Mouse (Mus musculus) neutrophil, adult 5-6 weeks (primary cell): ENCODE measurements around the gene Jak1. TPM values are rescaled to one million over a fixed set of nuclear protein-coding genes. Genes with fewer than 3 reads are reported as not detected.
A peak's percentile ranks its signal among the peaks of the same experiment; 100 is the strongest.

Experiments used
- ATAC-seq: fragments of 151-379, 151-347 bp; 2 replicates; pipeline ENCODE4 v1.8.0; 2017; ENCODE audit warnings: mild to moderate bottlenecking, moderate TSS enrichment; ENCODE audit not compliant: insufficient number of reproducible peaks, poor library complexity, low FRiP score, severe bottlenecking; ENCODE audit errors: extremely low read depth
- total RNA-seq: library from RNA; stranded (forward); fragments of 200-1000 nt; gene quantifications from 2 replicates; pipeline ENCODE4 v1.2.3, GENCODE M21; 2017

Jak1 gene
- total RNA-seq, 1 experiment from 2014 or later = 328 TPM

- no peak for ATAC-seq
Observed at GRCm38 (mm10) chr4:101165776-101166175, 99.3 kb downstream of the Jak1 start.

- no peak for ATAC-seq
Observed at GRCm38 (mm10) chr4:101164673-101165072, 100.4 kb downstream of the Jak1 start.

- ATAC-seq = no peak
Observed at GRCm38 (mm10) chr4:101164189-101164588, 100.9 kb downstream of the Jak1 start.

GRCm38 (mm10) chr4:101160821-101161220 is 104.3 kb downstream of the Jak1 start:
- no peak for ATAC-seq

GRCm38 (mm10) chr4:101159191-101159764 is 105.8 kb downstream of the Jak1 start:
- ATAC-seq = no peak

GRCm38 (mm10) chr4:101158282-101158681 is 106.8 kb downstream of the Jak1 start:
- no peak for ATAC-seq

- no peak for ATAC-seq
Observed at GRCm38 (mm10) chr4:101157476-101157875, 107.6 kb downstream of the Jak1 start.

- no peak for ATAC-seq
Observed at GRCm38 (mm10) chr4:101155541-101155940, 109.5 kb downstream of the Jak1 start.

GRCm38 (mm10) chr4:101146891-101147655 is 118.0 kb downstream of the Jak1 start:
- no peak for ATAC-seq

GRCm38 (mm10) chr4:101146047-101146745 is 118.9 kb downstream of the Jak1 start:
- peak; percentile 63; the same call in 1 of the 2 replicates for ATAC-seq

GRCm38 (mm10) chr4:101144790-101145189 is 120.3 kb downstream of the Jak1 start:
- no peak for ATAC-seq

- no peak for ATAC-seq
Observed at GRCm38 (mm10) chr4:101144361-101144760, 120.7 kb downstream of the Jak1 start.

- no peak for ATAC-seq
Observed at GRCm38 (mm10) chr4:101143901-101144300, 121.2 kb downstream of the Jak1 start.

- no peak for ATAC-seq
Observed at GRCm38 (mm10) chr4:101141768-101142167, 123.3 kb downstream of the Jak1 start.

GRCm38 (mm10) chr4:101137975-101138374 is 127.1 kb downstream of the Jak1 start:
- no peak for ATAC-seq

GRCm38 (mm10) chr4:101135909-101136308 is 129.2 kb downstream of the Jak1 start:
- ATAC-seq = no peak

GRCm38 (mm10) chr4:101135013-101135412 is 130.1 kb downstream of the Jak1 start:
- no peak for ATAC-seq

GRCm38 (mm10) chr4:101121002-101121401 is 144.1 kb downstream of the Jak1 start:
- no peak for ATAC-seq

GRCm38 (mm10) chr4:101107122-101107521 is 158.0 kb downstream of the Jak1 start:
- no peak for ATAC-seq
